Mouse (Mus musculus) heart, postnatal 0 days (tissue): ENCODE results near the gene Plac9b.
"Not testable (repeated sequence)": the region's sequence is repeated elsewhere in the genome, so short reads cannot be mapped to it uniquely, and the experiment has no call there.

Experiments used
- CTCF ChIP-seq: IDR thresholded peaks from 2 replicates; pipeline ENCODE4 v1.5.1; 2016; ENCODE audit warnings: antibody characterized with exemption, control low read depth, low read depth
- EP300 ChIP-seq: IDR thresholded peaks from 2 replicates; pipeline ENCODE4 v1.6.1; 2016; ENCODE audit warnings: antibody characterized with exemption, low read depth

- TF ChIP-seq CTCF, EP300: not testable (repeated sequence)
Measured at GRCm38 (mm10) chr14:26181660-26182059, 620 bp downstream of the Plac9b start.
